Mouse (Mus musculus): ENCODE results near the gene Nqo2.

DNA sequence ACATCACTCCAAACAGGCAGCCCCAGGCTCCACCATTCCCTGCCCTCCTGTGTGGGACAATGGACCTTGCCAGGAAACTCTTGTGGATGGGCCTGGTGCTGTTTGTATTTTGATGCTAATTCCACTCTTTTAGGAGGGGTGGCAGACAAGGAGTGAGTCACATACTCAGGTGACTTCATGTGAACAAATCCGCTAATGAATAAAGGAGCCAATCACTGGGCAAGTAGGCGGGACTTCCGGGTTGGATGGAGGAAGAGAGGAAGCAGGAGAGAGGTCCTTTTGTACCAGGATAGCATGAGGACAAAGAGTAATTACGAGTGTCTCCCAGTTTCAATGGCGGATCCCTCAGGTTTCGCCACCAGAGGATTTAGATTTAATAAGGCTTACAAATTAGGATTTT is 43.4 kb upstream of the Nqo2 start:
- TF ChIP-seq CHD2 (IDR thresholded peaks at IDR 0.05; ENCODE audit: low read depth, low read length) (no peak), ZC3H11A (IDR thresholded peaks at IDR 0.05; ENCODE audit: borderline replicate concordance, low read depth, low read length) (no peak), HCFC1 (IDR thresholded peaks at IDR 0.05; ENCODE audit: borderline replicate concordance, insufficient read depth, low read length) (no peak)
